Mouse (Mus musculus) brown adipose tissue, adult 24 weeks (tissue): ENCODE measurements around the gene Birc7. TPM values are rescaled to one million over a fixed set of nuclear protein-coding genes. Genes with fewer than 3 reads are reported as not detected.

Experiments used
- H3K27ac ChIP-seq: fragments of 200-500 bp; replicated peaks from 2 replicates; pipeline ENCODE4 v1.5.1; 2012; ENCODE audit warnings: low read depth, mild to moderate bottlenecking, low read length
- H3K4me1 ChIP-seq: fragments of 200-500 bp; 2 replicates; pipeline ENCODE4 v1.6.1; 2012; ENCODE audit warnings: low read length, mixed read lengths; ENCODE audit not compliant: control insufficient read depth, insufficient read depth, insufficient read length
- H3K4me3 ChIP-seq: fragments of 200-500 bp; 2 replicates; pipeline ENCODE4 v1.5.1; 2012; ENCODE audit warnings: low read depth, mild to moderate bottlenecking, low read length, moderate library complexity; ENCODE audit not compliant: insufficient read depth
- polyA plus RNA-seq: library from polyadenylated mRNA; stranded (reverse); fragments of >200 nt; gene quantifications from 2 replicates; pipeline ENCODE4 v1.2.4, GENCODE M21; 2012; ENCODE audit not compliant: missing spikeins, insufficient read depth, insufficient read length

Birc7 gene
- polyA plus RNA-seq, result not detected in 2 replicates

GRCm38 (mm10) chr2:180928723-180929122, at the start of gene Birc7:
Birc7 (plus strand) TSS chr2:180929023.
- Histone ChIP-seq H3K27ac (no peak within 1 kb of the TSS), H3K4me3 (no peak within 1 kb of the TSS)

GRCm38 (mm10) chr2:180879365-180880067, 49.3 kb upstream of the Birc7 start:
- H3K4me1 ChIP-seq, result peaks cover 6% of the 10 kb centered on the region
- H3K4me3 ChIP-seq, result no peak overlapping the region
- no peak overlapping the region for H3K27ac ChIP-seq

More at GRCm38 (mm10) chr2:180928723-180929122, at the start of gene Birc7:
- H3K4me1 ChIP-seq, result no peaks in the 10 kb centered on the region

GRCm38 (mm10) chr2:180881281-180881680, 47.5 kb upstream of the Birc7 start:
- Histone ChIP-seq H3K27ac (no peak overlapping the region), H3K4me1 (peaks cover 6% of the 10 kb centered on the region), H3K4me3 (no peak overlapping the region)

GRCm38 (mm10) chr2:180885270-180885669, 43.6 kb upstream of the Birc7 start:
- Histone ChIP-seq H3K4me1 (peaks cover 6% of the 10 kb centered on the region), H3K27ac (no peak overlapping the region), H3K4me3 (no peak overlapping the region)

GRCm38 (mm10) chr2:180889271-180889920, 39.4 kb upstream of the Birc7 start:
- Histone ChIP-seq H3K4me1 (no peaks in the 10 kb centered on the region), H3K27ac (no peak overlapping the region), H3K4me3 (no peak overlapping the region)

GRCm38 (mm10) chr2:180889921-180890280, 38.9 kb upstream of the Birc7 start:
- no peak overlapping the region for H3K27ac ChIP-seq
- no peak overlapping the region for H3K4me3 ChIP-seq
- H3K4me1 ChIP-seq, result no peaks in the 10 kb centered on the region

GRCm38 (mm10) chr2:180890422-180891074, 38.3 kb upstream of the Birc7 start:
- Histone ChIP-seq H3K4me3 (no peak overlapping the region), H3K27ac (no peak overlapping the region), H3K4me1 (no peaks in the 10 kb centered on the region)

- Histone ChIP-seq H3K4me3 (no peak overlapping the region), H3K27ac (no peak overlapping the region), H3K4me1 (no peaks in the 10 kb centered on the region)
Observed at GRCm38 (mm10) chr2:180891075-180891834, 37.6 kb upstream of the Birc7 start.

GRCm38 (mm10) chr2:180891835-180892323, 36.9 kb upstream of the Birc7 start:
- Histone ChIP-seq H3K4me3 (no peak overlapping the region), H3K4me1 (no peaks in the 10 kb centered on the region), H3K27ac (no peak overlapping the region)

GRCm38 (mm10) chr2:180892841-180893521, 35.8 kb upstream of the Birc7 start:
- H3K27ac ChIP-seq, result no peak overlapping the region
- peak overlapping the region; percentile 53 for H3K4me3 ChIP-seq
- no peaks in the 10 kb centered on the region for H3K4me1 ChIP-seq

GRCm38 (mm10) chr2:180893537-180894028, 35.2 kb upstream of the Birc7 start:
- Histone ChIP-seq H3K4me3 (peak overlapping the region; percentile 53), H3K27ac (no peak overlapping the region), H3K4me1 (no peaks in the 10 kb centered on the region)

GRCm38 (mm10) chr2:180894029-180894623, 34.7 kb upstream of the Birc7 start:
- peak overlapping the region; percentile 35 for H3K4me3 ChIP-seq
- no peak overlapping the region for H3K27ac ChIP-seq
- no peaks in the 10 kb centered on the region for H3K4me1 ChIP-seq

GRCm38 (mm10) chr2:180894734-180895133, 34.1 kb upstream of the Birc7 start:
- Histone ChIP-seq H3K4me3 (peak overlapping the region; percentile 35; the same call in 1 of the 2 replicates), H3K4me1 (no peaks in the 10 kb centered on the region), H3K27ac (no peak overlapping the region)

- no peak overlapping the region for H3K27ac ChIP-seq
- no peaks in the 10 kb centered on the region for H3K4me1 ChIP-seq
- no peak overlapping the region for H3K4me3 ChIP-seq
Observed at GRCm38 (mm10) chr2:180895321-180895720, 33.5 kb upstream of the Birc7 start.
